Mouse (Mus musculus): ENCODE data around the gene Lmo1. TPM values are rescaled to one million over a fixed set of nuclear protein-coding genes. Genes with fewer than 3 reads are reported as not detected.

Lmo1 gene
- total RNA-seq (2021), result 1 to 10 TPM; 2.3 TPM
- long read RNA-seq, experiment 1, partial matches to known transcripts, result 0 of 2 reads
- long read RNA-seq, experiment 1, other reads (novel, unspliced or antisense), result 0 of 2 reads
- long read RNA-seq, experiment 2, partial matches to known transcripts, result 0 of 4 reads
- long read RNA-seq, experiment 2, other reads (novel, unspliced or antisense), result 0 of 4 reads

DNA sequence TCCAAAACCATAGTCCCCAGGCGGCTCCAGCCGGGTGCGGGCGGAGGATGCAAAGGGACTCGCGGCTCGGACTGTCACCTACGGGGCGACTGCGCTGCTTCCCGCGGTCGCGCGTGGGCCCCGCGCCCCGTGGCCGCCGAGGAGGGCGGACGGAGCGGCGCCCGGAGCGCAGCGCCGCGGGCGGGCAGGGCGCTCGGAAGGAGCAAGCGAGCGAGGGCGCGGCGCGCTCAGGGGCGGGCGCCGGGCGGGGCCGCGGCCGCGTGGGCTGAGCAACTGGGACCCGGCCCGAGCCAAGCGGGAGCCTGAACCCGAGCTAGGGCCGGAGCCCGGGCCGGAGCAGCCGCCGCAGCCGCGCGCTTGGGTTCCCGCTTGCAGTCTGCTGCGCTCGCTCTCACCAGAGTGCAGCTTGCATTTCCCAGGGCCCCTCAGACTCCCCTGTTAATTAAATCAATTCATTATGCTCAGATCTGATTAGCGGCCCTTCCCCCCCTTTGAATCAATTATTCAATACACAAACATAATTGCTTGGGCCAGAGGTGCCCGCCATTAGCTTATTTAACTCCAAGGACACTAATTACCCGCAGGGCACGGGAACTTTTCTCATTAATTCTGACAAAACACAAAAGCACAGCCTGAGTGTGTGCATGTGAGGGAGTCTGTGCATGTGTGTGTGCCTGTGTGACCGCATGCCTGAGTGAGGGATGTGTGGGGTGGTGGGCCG lies at the start of gene Lmo1:
Gene Lmo1, minus strand, starts transcription at position 259 of the 721 bp plus-strand sequence.
- peak within 1 kb of the TSS; percentile 83 for H3K27ac ChIP-seq
- intact Hi-C loops (cut with DNase I), result loop anchor here (5.0 kb wide), 1 partner anchor 42 kb away; no protein-coding TSS in a partner anchor
- DNase-seq, result peak; percentile 72
- no peak for TF ChIP-seq CTCF (IDR thresholded peaks at IDR 0.05)
- peak within 1 kb of the TSS; percentile 85 for H3K4me3 ChIP-seq

DNA sequence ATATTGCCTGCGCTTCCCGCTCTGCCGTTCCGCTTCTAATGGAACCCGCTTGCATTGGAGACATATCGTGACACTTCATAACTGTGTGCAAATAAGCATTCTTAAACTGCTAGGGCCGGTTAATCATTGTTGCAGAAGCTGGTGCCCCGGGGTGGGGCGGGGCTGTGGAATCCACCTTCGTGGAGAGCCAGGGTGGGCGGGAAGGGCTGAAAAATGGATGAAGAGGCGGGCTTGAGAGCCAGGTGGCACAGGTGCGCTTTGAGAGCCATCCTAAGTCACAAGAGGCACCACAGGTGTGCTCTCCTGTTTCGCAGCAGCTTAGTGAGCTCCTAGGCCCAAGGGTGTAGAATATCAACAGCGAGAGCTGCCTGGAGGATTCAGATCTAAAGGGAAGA lies 46.7 kb upstream of the Lmo1 start:
- no peak for DNase-seq
- Histone ChIP-seq H3K4me3 (no peak overlapping the region), H3K27ac (no peak overlapping the region)
- intact Hi-C loops (cut with DNase I), result no loop called here
- no peak for TF ChIP-seq CTCF (IDR thresholded peaks at IDR 0.05)

DNA sequence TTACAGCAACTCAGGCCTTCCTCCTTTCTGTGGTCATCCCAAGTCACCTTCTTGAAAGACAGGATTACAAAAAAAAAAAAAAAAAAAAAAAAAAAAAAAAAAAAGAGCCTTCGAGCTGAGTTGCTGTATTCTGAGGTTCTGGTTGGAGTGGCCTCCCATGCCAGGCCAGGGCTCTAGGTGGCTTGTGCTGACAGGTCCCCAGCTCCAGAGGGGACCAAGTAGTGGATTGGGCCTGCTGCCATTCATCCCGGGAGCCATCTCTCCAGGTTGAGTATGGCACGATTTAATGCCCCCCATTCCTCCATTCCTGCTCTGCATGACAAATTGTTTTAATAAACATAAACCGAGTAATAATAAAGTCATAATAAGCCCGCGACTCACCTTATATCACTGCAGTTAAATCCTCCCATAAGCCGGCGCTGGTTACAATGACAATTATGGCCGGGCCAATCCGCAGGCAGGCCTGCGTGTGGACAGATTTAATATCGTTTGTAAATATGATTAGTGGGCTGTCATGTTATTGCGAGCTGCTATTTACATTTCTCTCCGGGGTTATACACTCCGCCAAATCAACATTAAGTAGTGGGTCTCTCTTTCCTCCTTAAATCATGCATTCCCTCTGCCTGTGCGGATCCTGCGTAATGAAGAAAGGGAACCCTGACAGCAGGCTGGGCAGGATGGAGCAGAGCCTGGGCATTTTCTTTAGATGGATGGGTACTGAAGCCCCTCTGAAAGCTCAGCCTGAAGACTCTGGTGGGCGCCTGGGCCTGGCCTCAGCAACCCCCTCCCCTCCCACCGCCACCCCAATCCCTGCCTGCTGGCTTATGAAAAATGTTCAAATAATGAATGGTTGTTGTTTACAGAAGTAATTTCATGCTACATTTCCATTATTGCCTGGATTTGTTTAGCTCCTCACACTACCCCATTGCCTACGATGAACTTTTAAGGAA lies 46.0 kb upstream of the Lmo1 start:
- Histone ChIP-seq H3K4me3 (no peak overlapping the region), H3K27ac (no peak overlapping the region)
- intact Hi-C loops (cut with DNase I), result no loop called here
- no peak for TF ChIP-seq CTCF (IDR thresholded peaks at IDR 0.05)
- DNase-seq, result no peak

DNA sequence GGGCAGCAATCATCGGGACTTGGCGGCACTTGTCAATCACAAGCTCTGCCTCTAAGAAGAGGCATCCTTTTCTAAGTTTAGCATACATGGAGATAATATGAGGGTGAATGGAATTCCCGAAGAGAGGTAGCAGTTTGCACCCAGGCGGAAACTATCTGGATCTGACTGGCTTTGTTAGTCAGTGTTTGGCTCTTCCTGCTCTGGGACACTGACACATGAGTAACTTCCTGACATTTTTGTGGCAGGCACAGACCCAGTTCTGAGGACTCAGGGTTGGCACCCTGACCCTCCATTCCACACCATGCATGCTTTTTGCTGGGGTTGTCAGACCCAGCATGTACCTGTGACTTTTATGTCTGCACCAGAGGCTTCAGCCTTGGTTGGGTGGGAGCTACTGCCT lies 45.0 kb upstream of the Lmo1 start:
- DNase-seq, result no peak
- TF ChIP-seq CTCF (IDR thresholded peaks at IDR 0.05), result no peak
- no peak overlapping the region for H3K27ac ChIP-seq

DNA sequence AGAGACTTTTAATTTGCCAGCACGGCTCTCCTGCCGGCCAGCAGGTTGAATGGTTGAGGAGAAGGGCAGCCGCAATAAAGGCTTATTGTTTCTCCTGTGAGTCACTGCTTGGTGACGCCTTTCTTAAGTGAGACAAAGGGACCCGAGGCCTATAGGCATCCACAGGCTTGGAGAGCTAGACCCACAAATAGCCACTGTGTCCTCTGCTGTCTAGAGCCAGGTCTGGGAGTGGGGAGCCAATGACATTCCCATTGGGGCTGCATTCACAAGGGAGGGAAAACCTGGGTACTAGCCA lies 43.9 kb upstream of the Lmo1 start:
- DNase-seq, result no peak
- TF ChIP-seq CTCF (IDR thresholded peaks at IDR 0.05), result no peak
- Histone ChIP-seq H3K27ac (no peak overlapping the region), H3K4me3 (no peak overlapping the region)
- intact Hi-C loops (cut with DNase I), result loop anchor here (1.0 to 5.0 kb wide), 2 partner anchors 47 to 80 kb away; no protein-coding TSS in a partner anchor

More for the DNA sequence above, 45.0 kb upstream of the Lmo1 start:
- H3K4me3 ChIP-seq, result no peak overlapping the region
- intact Hi-C loops (cut with DNase I), result no loop called here

DNA sequence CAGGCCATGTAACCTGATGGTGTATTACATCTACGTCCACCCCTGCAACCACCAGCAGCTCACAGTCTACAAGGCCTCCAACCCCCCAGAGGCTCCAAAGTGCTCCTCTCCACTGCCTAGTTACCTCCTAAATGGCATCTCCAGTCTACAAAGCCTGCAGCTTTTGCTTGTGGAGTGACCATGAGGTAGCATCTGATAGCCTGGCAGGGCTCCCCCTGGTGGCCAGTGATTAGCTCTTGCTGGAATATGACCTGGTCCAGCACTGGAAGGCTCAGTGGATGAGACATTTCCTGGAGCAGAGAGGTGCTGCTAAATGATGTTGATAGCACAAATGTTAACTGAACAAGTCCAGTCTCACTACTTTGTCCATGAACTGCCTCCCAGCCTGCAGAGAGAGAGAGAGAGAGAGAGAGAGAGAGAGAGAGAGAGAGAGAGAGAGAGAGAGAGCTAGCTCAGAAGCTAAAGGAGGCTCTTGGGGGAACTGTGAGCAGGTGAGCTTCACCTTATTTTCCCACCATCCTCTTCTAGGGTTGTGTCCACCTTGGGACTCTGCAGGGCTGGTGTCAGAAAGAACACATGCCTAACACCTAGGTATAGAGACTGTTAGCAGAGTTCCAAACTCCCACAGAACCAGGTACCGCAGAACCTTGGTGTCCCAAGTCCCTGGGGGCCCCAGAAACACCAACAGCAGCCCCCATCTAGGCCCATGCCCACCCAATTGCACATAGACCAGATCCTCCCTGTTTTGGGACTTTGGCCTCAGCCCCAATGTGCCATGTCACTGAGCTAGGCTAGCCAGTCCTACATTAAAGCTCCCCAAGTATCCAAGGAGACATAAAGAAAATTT lies 43.3 kb upstream of the Lmo1 start:
- TF ChIP-seq CTCF (IDR thresholded peaks at IDR 0.05), result peak; percentile 88
- Histone ChIP-seq H3K27ac (no peak overlapping the region), H3K4me3 (no peak overlapping the region)
- peak; percentile 79 for DNase-seq
- intact Hi-C loops (cut with DNase I), result loop anchor here (1.0 to 5.0 kb wide), 2 partner anchors 46 to 79 kb away; no protein-coding TSS in a partner anchor

DNA sequence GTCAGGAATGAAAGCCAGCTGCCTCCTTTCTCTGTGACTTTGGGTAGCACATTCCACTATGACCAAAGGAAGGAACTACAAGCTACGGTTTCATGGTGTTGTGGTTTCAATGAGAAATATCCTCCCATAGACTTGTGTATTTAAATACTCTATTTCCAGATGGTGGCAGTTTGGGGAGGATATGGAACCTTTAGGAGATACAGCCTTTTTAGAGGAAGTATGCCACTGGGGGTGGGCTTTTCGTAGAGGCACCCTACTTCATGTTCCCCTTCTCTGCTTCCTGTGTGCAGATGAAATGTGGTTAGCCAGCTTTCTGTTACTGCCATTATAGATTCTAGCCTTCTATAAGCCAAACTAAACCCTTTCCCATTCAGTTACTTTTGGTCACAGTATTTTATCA lies 34.8 kb upstream of the Lmo1 start:
- Histone ChIP-seq H3K4me3 (no peak overlapping the region), H3K27ac (no peak overlapping the region)
- intact Hi-C loops (cut with DNase I), result no loop called here
- TF ChIP-seq CTCF (IDR thresholded peaks at IDR 0.05), result no peak
- DNase-seq, result no peak

DNA sequence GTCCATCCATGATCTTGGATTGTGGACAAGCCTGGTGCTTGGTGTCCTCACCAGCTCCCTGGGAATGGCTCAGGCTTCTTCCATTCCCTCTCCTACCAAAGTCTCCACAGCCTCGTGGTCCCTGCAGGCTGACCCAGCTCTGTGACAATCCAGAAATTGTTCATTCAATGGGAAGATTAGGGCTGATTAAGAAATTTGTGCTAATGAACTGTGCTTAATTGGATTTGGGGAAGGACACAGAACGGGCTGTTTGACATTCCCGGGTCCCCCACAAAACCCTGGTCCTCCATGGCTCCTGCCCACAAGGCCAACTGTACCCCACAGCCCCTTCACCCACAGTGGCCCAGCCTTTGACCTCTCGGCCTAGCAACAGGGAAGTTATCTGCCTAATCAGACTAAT lies 32.8 kb upstream of the Lmo1 start:
- TF ChIP-seq CTCF (IDR thresholded peaks at IDR 0.05), result no peak
- intact Hi-C loops (cut with DNase I), result no loop called here
- no peak for DNase-seq
- H3K27ac ChIP-seq, result no peak overlapping the region
- no peak overlapping the region for H3K4me3 ChIP-seq

DNA sequence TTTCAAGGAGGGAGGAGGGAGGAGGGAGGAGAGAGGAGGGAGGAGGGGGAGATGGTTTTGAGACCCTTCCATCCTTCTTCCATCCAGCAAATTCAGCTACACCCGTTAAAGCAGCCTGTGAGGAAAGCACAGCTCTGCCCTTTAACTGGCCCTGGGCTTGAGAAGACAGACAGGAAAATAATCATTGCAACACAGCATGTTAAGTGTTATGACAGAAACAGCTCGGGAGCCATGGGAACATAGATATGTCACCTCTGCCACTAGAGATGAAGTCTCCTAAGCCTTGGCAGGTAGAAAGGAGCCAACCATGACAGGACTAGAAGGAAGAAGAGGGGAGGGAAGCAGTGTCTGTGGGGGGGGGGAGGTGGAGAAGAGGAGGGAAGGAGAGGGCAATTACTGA lies 31.4 kb upstream of the Lmo1 start:
- no peak for DNase-seq
- no peak overlapping the region for H3K27ac ChIP-seq
- H3K4me3 ChIP-seq, result no peak overlapping the region
- no peak for TF ChIP-seq CTCF (IDR thresholded peaks at IDR 0.05)
- intact Hi-C loops (cut with DNase I), result no loop called here

DNA sequence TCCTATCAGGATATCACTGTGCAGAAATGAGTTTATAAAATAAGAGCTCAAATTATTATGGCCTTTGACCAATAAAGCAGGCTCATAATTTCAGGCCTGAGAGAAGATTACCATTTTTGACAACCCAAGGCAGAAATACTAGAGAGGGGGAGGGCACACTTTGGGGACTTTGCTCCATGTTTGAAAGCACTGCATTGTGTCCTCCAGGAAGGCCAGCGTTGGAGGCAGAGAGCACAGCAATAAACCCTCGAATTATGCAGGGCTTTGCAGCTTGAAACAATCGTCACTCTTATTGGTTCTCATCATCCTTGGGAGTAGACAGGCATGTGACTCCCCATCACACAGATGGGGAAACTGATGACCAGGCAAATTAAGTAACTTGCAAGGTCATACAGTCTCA lies 28.1 kb upstream of the Lmo1 start:
- no peak overlapping the region for H3K27ac ChIP-seq
- H3K4me3 ChIP-seq, result no peak overlapping the region
- TF ChIP-seq CTCF (IDR thresholded peaks at IDR 0.05), result no peak
- DNase-seq, result no peak
- intact Hi-C loops (cut with DNase I), result no loop called here

DNA sequence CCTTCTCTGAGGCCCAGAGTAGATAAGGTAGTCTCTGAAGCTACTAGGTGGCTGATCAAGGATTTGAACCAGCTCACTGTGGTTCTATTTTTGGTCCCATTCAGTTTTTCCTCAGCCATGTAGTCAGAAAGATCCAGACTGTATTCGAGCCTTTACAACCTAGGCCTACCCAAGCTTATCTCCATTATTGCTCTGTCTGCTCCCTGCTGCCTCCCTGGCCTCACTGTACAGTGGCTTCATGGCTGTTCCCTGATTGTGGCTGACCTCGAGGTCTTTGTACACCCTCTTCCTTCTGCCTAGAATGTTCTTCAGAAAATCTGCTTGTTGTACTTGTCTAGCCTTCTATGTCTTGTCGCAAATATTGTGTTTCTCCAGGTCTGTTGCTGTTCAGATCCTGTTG lies 25.6 kb upstream of the Lmo1 start:
- DNase-seq, result no peak
- H3K27ac ChIP-seq, result no peak overlapping the region
- H3K4me3 ChIP-seq, result no peak overlapping the region
- no peak for TF ChIP-seq CTCF (IDR thresholded peaks at IDR 0.05)
- intact Hi-C loops (cut with DNase I), result no loop called here

DNA sequence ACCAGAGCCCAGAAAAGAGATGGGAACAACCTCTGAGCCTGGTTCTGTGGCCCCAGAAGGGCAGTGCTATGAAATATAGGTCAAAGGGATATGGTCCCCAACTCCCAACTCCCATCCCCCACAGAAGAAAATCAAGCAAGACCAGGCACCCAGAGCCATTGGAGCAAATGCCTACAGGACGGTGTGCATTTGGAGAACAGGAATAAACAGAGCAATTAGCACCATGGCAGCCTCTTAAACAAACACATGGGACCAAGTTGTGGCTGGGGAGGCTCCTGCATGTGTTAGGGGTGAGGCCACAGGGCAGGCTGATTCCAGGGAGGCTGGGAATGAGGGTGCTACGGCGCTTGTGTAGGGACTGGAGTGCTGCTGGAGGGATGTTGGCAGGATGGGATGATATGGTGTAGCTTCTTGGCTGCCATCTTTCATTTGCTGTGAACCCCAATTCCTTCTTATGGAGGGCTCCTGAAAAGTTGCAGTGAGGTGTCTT lies 22.2 kb upstream of the Lmo1 start:
- TF ChIP-seq CTCF (IDR thresholded peaks at IDR 0.05), result no peak
- H3K27ac ChIP-seq, result peak overlapping the region; percentile 68
- H3K4me3 ChIP-seq, result no peak overlapping the region
- intact Hi-C loops (cut with DNase I), result no loop called here
- DNase-seq, result no peak

Measured in gastrocnemius, adult 2 months (tissue).